Mouse (Mus musculus): ENCODE data around the gene Rfx4.

Gene Rfx4

GRCm38 (mm10) chr10:84859556-84860380 lies 103.9 kb downstream of the Rfx4 start:
- DNase-seq (ENCODE audit: extremely low spot score, low read depth, low spot score) = no peak

- DNase-seq (ENCODE audit: extremely low spot score, low read depth, low spot score) = no peak
These were observed 107.6 kb downstream of the Rfx4 start for GRCm38 (mm10) chr10:84863488-84863887.

GRCm38 (mm10) chr10:84867577-84867976 lies 111.7 kb downstream of the Rfx4 start:
- DNase-seq (ENCODE audit: extremely low spot score, low read depth, low spot score) = no peak

- DNase-seq (ENCODE audit: extremely low spot score, low read depth, low spot score) = no peak
These were observed 115.4 kb downstream of the Rfx4 start for GRCm38 (mm10) chr10:84871285-84871684.

- no peak for DNase-seq (ENCODE audit: extremely low spot score, low read depth, low spot score)
These were observed 116.1 kb downstream of the Rfx4 start for GRCm38 (mm10) chr10:84871921-84872320.

- DNase-seq (ENCODE audit: extremely low spot score, low read depth, low spot score) = no peak
These were observed 124.1 kb downstream of the Rfx4 start for GRCm38 (mm10) chr10:84879823-84880571.

- no peak for DNase-seq (ENCODE audit: extremely low spot score, low read depth, low spot score)
These were observed 126.7 kb downstream of the Rfx4 start for GRCm38 (mm10) chr10:84882528-84882927.

GRCm38 (mm10) chr10:84885341-84885884 lies 129.6 kb downstream of the Rfx4 start:
- no peak for DNase-seq (ENCODE audit: extremely low spot score, low read depth, low spot score)

- no peak for DNase-seq (ENCODE audit: extremely low spot score, low read depth, low spot score)
These were observed 130.4 kb downstream of the Rfx4 start for GRCm38 (mm10) chr10:84886221-84886627.

GRCm38 (mm10) chr10:84886785-84887184 lies 130.9 kb downstream of the Rfx4 start:
- DNase-seq (ENCODE audit: extremely low spot score, low read depth, low spot score) = no peak

- DNase-seq (ENCODE audit: extremely low spot score, low read depth, low spot score) = no peak
These were observed 133.4 kb downstream of the Rfx4 start for GRCm38 (mm10) chr10:84889096-84889846.

- DNase-seq (ENCODE audit: extremely low spot score, low read depth, low spot score) = no peak
These were observed 140.0 kb downstream of the Rfx4 start for GRCm38 (mm10) chr10:84895810-84896358.

- DNase-seq (ENCODE audit: extremely low spot score, low read depth, low spot score) = no peak
These were observed 141.4 kb downstream of the Rfx4 start for GRCm38 (mm10) chr10:84896941-84897930.

GRCm38 (mm10) chr10:84898144-84898979 lies 142.5 kb downstream of the Rfx4 start:
- DNase-seq (ENCODE audit: extremely low spot score, low read depth, low spot score) = no peak

GRCm38 (mm10) chr10:84901676-84902075 lies 145.8 kb downstream of the Rfx4 start:
- no peak for DNase-seq (ENCODE audit: extremely low spot score, low read depth, low spot score)

- no peak for DNase-seq (ENCODE audit: extremely low spot score, low read depth, low spot score)
These were observed 146.4 kb downstream of the Rfx4 start for GRCm38 (mm10) chr10:84902213-84902612.

GRCm38 (mm10) chr10:84903307-84903706 lies 147.4 kb downstream of the Rfx4 start:
- no peak for DNase-seq (ENCODE audit: extremely low spot score, low read depth, low spot score)

- DNase-seq (ENCODE audit: extremely low spot score, low read depth, low spot score) = no peak
These were observed 147.9 kb downstream of the Rfx4 start for GRCm38 (mm10) chr10:84903742-84904141.

- DNase-seq (ENCODE audit: extremely low spot score, low read depth, low spot score) = no peak
These were observed 151.0 kb downstream of the Rfx4 start for GRCm38 (mm10) chr10:84906895-84907294.
